Mouse (Mus musculus): ENCODE measurements around the gene Tyw5. TPM values are rescaled to one million over a fixed set of nuclear protein-coding genes. Genes with fewer than 3 reads are reported as not detected.

The Tyw5 gene
- polyA plus RNA-seq, 1 experiment from 2014 or later: 31.2 TPM

DNA sequence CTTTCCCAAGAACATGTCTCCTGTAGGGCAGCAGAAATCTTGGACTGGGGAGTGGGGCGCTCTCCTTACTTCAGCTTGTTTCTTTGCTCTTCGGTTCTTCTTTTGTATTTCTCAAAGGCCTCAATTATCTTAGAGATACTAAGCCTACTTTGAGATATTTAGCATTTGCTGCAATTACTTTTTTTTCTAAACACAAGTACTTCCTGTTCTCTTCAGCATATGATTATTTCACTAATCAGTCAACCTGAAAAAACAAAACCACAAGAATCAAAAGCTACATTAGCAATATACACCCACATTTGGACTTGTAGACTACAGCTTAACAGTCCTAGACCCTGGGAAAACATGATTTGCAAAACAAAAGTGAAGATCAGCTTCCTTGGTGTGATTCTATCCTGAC is 31.6 kb downstream of the Tyw5 start:
- 92% methylated on average over 2 of the region's 2 CpGs for WGBS
- Histone ChIP-seq H3K36me3 (ENCODE audit: control insufficient read depth, insufficient read depth, low read length) (no peaks in the 10 kb centered on the region), H3K9me3 (replicated peaks; ENCODE audit: control insufficient read depth, low read length, poor library complexity, severe bottlenecking) (no peaks in the 10 kb centered on the region), H3K4me3 (ENCODE audit: low read depth, low read length) (no peak overlapping the region), H3K4me2 (ENCODE audit: low read length) (no peak overlapping the region), H3K27ac (ENCODE audit: low read length) (no peak overlapping the region), H3K27me3 (ENCODE audit: control insufficient read depth, insufficient read depth, low read depth, low read length) (no peaks in the 10 kb centered on the region), H3K4me1 (ENCODE audit: control insufficient read depth, insufficient read depth, low read length) (peaks cover 13% of the 10 kb centered on the region), H3K9ac (ENCODE audit: low read depth, low read length) (no peak overlapping the region)
- no peak for ATAC-seq

DNA sequence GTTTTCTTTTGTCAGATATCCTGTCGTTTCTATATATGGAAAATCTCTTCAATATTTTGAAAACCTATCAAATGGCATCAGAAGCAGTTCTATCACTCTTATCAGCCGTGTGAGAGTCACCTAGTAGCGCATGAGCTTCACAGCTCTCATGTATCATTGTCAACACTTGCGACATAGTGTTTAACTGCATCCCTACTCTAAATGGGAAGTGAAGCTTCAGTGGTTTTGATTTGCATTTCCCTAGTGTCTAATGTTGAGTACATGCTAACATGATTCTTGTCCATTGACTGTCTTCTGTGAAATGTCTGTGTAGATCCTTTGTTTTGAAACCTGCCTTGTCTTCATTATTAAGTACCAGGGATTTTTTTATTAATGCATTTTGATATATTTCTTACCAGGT is 36.5 kb downstream of the Tyw5 start:
- WGBS: 83% methylated on average over 4 of the region's 4 CpGs
- Histone ChIP-seq H3K4me1 (ENCODE audit: control insufficient read depth, insufficient read depth, low read length) (no peaks in the 10 kb centered on the region), H3K36me3 (ENCODE audit: control insufficient read depth, insufficient read depth, low read length) (no peaks in the 10 kb centered on the region), H3K27me3 (ENCODE audit: control insufficient read depth, insufficient read depth, low read depth, low read length) (no peaks in the 10 kb centered on the region), H3K9me3 (replicated peaks; ENCODE audit: control insufficient read depth, low read length, poor library complexity, severe bottlenecking) (no peaks in the 10 kb centered on the region), H3K4me3 (ENCODE audit: low read depth, low read length) (no peak overlapping the region), H3K4me2 (ENCODE audit: low read length) (no peak overlapping the region), H3K27ac (ENCODE audit: low read length) (no peak overlapping the region), H3K9ac (ENCODE audit: low read depth, low read length) (no peak overlapping the region)
- ATAC-seq: no peak

DNA sequence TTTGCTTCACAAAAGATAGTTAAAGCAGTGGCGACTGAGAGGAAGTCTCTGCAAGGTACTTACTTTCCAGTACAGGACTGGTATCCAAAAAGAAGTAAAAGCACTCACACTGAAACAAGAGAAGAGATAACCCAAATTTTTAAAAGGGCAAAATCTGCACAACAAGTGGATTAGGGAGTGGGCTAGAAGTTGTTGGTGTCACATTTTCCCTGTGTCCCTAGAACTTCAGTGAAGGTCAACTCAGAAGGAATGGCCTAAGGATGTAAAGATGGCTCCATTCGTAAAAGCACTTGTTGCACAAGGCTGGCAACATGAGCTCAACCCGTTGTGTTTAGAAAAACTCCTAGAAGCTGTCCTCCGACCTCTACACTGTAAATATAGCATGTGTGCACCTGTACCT is 37.8 kb downstream of the Tyw5 start:
- H3K4me3 ChIP-seq (ENCODE audit: low read depth, low read length): no peak overlapping the region
- WGBS: 87% methylated on average over 4 of the region's 4 CpGs
- H3K9me3 ChIP-seq (replicated peaks; ENCODE audit: control insufficient read depth, low read length, poor library complexity, severe bottlenecking): no peaks in the 10 kb centered on the region
- H3K27ac ChIP-seq (ENCODE audit: low read length): no peak overlapping the region
- H3K36me3 ChIP-seq (ENCODE audit: control insufficient read depth, insufficient read depth, low read length): no peaks in the 10 kb centered on the region
- ATAC-seq: no peak
- H3K4me1 ChIP-seq (ENCODE audit: control insufficient read depth, insufficient read depth, low read length): no peaks in the 10 kb centered on the region
- no peak overlapping the region for H3K9ac ChIP-seq (ENCODE audit: low read depth, low read length)
- H3K4me2 ChIP-seq (ENCODE audit: low read length): no peak overlapping the region
- H3K27me3 ChIP-seq (ENCODE audit: control insufficient read depth, insufficient read depth, low read depth, low read length): no peaks in the 10 kb centered on the region

DNA sequence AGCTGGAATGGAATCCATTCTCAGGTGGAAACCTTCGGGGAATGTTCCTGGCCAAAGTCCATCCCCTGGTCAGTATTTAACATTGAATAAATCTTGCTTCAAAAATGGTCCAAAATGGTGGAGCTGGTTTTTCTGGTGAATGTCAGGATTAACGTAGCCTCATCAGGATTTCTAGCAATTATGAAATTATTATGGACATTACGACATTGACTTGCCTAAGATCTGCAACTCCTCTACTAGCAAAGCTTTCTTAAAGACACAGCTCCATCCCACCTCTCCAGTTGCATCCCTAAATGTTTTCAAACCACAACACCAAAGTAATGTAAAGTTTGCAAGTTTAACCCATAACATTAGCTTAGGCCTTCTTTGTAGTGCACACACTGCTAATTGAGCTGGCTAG is 39.5 kb downstream of the Tyw5 start:
- Histone ChIP-seq H3K27ac (ENCODE audit: low read length) (no peak overlapping the region), H3K4me1 (ENCODE audit: control insufficient read depth, insufficient read depth, low read length) (no peaks in the 10 kb centered on the region), H3K36me3 (ENCODE audit: control insufficient read depth, insufficient read depth, low read length) (no peaks in the 10 kb centered on the region), H3K9me3 (replicated peaks; ENCODE audit: control insufficient read depth, low read length, poor library complexity, severe bottlenecking) (no peaks in the 10 kb centered on the region), H3K4me3 (ENCODE audit: low read depth, low read length) (no peak overlapping the region), H3K9ac (ENCODE audit: low read depth, low read length) (no peak overlapping the region), H3K27me3 (ENCODE audit: control insufficient read depth, insufficient read depth, low read depth, low read length) (no peaks in the 10 kb centered on the region), H3K4me2 (ENCODE audit: low read length) (no peak overlapping the region)
- WGBS: 91% methylated on average over 3 of the region's 3 CpGs
- ATAC-seq: no peak

DNA sequence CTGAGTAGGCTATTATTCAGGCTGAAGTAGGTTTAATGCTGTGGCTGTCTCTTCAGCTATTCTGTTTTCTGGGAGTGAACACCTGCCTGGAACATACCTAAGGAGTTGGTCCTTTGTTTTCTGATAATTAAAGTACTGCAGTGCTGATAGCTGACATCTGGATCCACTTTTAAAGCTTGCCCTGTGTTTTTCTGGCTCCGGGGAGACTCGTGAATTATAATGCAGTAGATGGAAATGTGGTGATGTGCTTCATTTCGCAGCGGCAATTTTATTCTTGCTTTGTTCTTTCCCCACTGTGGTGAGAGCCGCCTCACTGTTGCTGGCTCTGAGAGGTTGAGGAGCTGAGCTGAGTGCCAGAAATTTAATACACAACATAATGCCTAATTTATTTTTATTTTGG is 48.4 kb downstream of the Tyw5 start:
- no peaks in the 10 kb centered on the region for H3K4me1 ChIP-seq (ENCODE audit: control insufficient read depth, insufficient read depth, low read length)
- H3K4me2 ChIP-seq (ENCODE audit: low read length): no peak overlapping the region
- no peaks in the 10 kb centered on the region for H3K9me3 ChIP-seq (replicated peaks; ENCODE audit: control insufficient read depth, low read length, poor library complexity, severe bottlenecking)
- no peaks in the 10 kb centered on the region for H3K27me3 ChIP-seq (ENCODE audit: control insufficient read depth, insufficient read depth, low read depth, low read length)
- peak; percentile 67 for ATAC-seq
- H3K36me3 ChIP-seq (ENCODE audit: control insufficient read depth, insufficient read depth, low read length): no peaks in the 10 kb centered on the region
- WGBS: 62% methylated on average over 5 of the region's 5 CpGs
- H3K9ac ChIP-seq (ENCODE audit: low read depth, low read length): no peak overlapping the region
- H3K4me3 ChIP-seq (ENCODE audit: low read depth, low read length): no peak overlapping the region
- H3K27ac ChIP-seq (ENCODE audit: low read length): no peak overlapping the region

DNA sequence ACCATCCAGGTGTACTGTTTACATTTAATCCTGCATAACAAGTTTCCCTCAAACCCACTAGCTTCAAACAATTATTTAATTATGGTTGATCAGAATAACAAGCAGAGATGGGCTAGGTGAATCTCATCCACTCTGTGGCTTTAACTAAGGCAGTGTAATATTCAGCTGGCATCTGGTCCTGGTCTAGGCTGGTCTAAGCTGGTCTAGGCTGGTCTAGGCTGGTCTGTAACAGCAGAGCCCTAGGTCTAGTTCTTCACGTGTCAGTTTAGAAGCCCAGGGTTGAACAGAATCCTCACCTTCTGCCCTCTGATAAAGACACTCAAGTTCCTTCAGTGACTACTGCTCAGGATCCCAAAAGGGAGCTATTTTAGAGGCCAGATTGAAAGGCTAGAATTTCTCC is 55.0 kb downstream of the Tyw5 start:
- Histone ChIP-seq H3K9ac (ENCODE audit: low read depth, low read length) (no peak overlapping the region), H3K4me3 (ENCODE audit: low read depth, low read length) (no peak overlapping the region), H3K4me1 (ENCODE audit: control insufficient read depth, insufficient read depth, low read length) (no peaks in the 10 kb centered on the region), H3K27ac (ENCODE audit: low read length) (no peak overlapping the region), H3K4me2 (ENCODE audit: low read length) (no peak overlapping the region), H3K9me3 (replicated peaks; ENCODE audit: control insufficient read depth, low read length, poor library complexity, severe bottlenecking) (no peaks in the 10 kb centered on the region), H3K36me3 (ENCODE audit: control insufficient read depth, insufficient read depth, low read length) (no peaks in the 10 kb centered on the region), H3K27me3 (ENCODE audit: control insufficient read depth, insufficient read depth, low read depth, low read length) (no peaks in the 10 kb centered on the region)
- no peak for ATAC-seq
- WGBS: 68% methylated on average over 1 of the region's 1 CpGs

DNA sequence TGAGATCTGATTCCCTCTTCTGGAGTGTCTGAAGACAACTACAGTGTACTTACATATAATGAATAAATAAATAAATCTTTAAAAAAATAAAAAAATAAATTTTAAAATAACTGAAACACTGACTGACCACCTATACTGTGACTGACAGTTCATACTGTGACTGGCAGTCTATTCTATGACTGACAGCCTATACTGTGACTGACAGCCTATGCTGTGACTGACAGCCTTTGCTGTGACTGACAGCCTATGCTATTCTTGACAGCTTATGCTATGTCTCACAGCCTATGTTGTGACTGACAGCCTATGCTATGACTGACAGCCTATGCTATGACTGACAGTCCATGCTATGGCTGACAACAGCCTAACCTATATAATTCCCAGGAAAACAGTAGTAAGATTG is 59.4 kb downstream of the Tyw5 start:
- Histone ChIP-seq H3K9ac (ENCODE audit: low read depth, low read length) (no peak overlapping the region), H3K27me3 (ENCODE audit: control insufficient read depth, insufficient read depth, low read depth, low read length) (no peaks in the 10 kb centered on the region), H3K4me2 (ENCODE audit: low read length) (no peak overlapping the region), H3K27ac (ENCODE audit: low read length) (no peak overlapping the region), H3K9me3 (replicated peaks; ENCODE audit: control insufficient read depth, low read length, poor library complexity, severe bottlenecking) (no peaks in the 10 kb centered on the region), H3K4me1 (ENCODE audit: control insufficient read depth, insufficient read depth, low read length) (no peaks in the 10 kb centered on the region), H3K36me3 (ENCODE audit: control insufficient read depth, insufficient read depth, low read length) (no peaks in the 10 kb centered on the region), H3K4me3 (ENCODE audit: low read depth, low read length) (no peak overlapping the region)
- ATAC-seq: no peak

DNA sequence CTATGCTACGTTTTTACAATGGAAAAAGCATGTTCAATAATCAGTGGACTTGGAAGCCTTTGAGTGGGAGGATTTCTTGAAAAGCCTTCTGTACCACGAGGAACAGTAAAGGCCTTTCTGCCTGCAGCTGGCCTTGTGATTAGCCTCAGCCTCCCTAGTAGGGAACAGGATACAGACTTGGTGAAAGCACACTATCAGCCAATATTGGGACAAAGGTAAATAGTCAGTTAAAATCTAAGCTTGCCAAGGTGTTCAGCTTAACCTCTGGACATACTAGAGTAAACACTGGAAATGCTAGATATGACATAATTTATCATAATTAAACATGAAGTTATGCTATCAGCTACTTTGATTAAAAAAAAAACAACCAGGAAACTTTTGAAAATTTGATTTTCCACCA is 65.7 kb downstream of the Tyw5 start:
- H3K27ac ChIP-seq (ENCODE audit: low read length): no peak overlapping the region
- H3K4me3 ChIP-seq (ENCODE audit: low read depth, low read length): no peak overlapping the region
- H3K9me3 ChIP-seq (replicated peaks; ENCODE audit: control insufficient read depth, low read length, poor library complexity, severe bottlenecking): no peaks in the 10 kb centered on the region
- ATAC-seq: no peak
- no peaks in the 10 kb centered on the region for H3K4me1 ChIP-seq (ENCODE audit: control insufficient read depth, insufficient read depth, low read length)
- H3K27me3 ChIP-seq (ENCODE audit: control insufficient read depth, insufficient read depth, low read depth, low read length): no peaks in the 10 kb centered on the region
- H3K4me2 ChIP-seq (ENCODE audit: low read length): no peak overlapping the region
- 6% methylated on average over 2 of the region's 2 CpGs for WGBS
- H3K36me3 ChIP-seq (ENCODE audit: control insufficient read depth, insufficient read depth, low read length): no peaks in the 10 kb centered on the region
- H3K9ac ChIP-seq (ENCODE audit: low read depth, low read length): no peak overlapping the region

DNA sequence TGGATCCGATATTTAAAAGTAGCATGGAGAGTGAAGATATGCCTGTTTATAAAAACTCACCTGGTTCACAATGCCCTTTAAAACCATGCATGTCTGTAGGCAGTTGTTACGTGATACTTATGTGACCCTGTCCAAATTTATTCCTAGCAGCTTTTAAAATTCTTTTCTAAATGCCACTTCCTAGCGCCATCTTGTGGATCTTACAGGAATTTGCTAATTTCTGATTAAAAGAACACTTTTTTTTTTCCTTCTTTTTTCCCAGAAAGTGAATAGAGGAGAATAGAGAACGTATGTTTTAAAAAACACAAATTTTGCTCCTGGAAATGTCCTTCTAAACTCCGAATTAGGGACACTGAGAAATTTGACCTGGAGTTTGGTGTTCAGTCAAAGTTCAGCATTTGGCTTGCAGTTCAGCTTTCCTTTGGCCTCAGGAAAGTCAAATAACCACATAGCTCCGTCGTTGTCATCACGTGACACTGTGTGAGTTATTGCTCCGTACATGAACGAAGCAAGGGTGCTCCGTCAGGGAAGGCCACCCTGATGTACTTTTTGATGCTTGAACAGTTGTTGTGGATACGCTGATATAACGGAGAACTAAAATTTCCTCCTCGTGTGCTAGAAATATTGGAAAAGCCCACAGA is 67.6 kb downstream of the Tyw5 start:
- Histone ChIP-seq H3K9ac (ENCODE audit: low read depth, low read length) (no peak overlapping the region), H3K9me3 (replicated peaks; ENCODE audit: control insufficient read depth, low read length, poor library complexity, severe bottlenecking) (no peaks in the 10 kb centered on the region), H3K4me3 (ENCODE audit: low read depth, low read length) (no peak overlapping the region), H3K4me1 (ENCODE audit: control insufficient read depth, insufficient read depth, low read length) (no peaks in the 10 kb centered on the region), H3K27ac (ENCODE audit: low read length) (no peak overlapping the region), H3K27me3 (ENCODE audit: control insufficient read depth, insufficient read depth, low read depth, low read length) (no peaks in the 10 kb centered on the region), H3K4me2 (ENCODE audit: low read length) (no peak overlapping the region), H3K36me3 (ENCODE audit: control insufficient read depth, insufficient read depth, low read length) (no peaks in the 10 kb centered on the region)
- no peak for ATAC-seq
- 59% methylated on average over 14 of the region's 14 CpGs for WGBS

Data from midbrain, embryonic 16.5 days (tissue).